Mouse (Mus musculus): ENCODE results near the gene Smad9. TPM values are rescaled to one million over a fixed set of nuclear protein-coding genes. Genes with fewer than 3 reads are reported as not detected.

Gene Smad9
- polyA plus RNA-seq, 1 experiment from 2014 or later = 0.14 TPM

- peak overlapping the region; percentile 98 for H3K27ac ChIP-seq (replicated peaks)
- H3K9me3 ChIP-seq (replicated peaks) = no peaks in the 10 kb centered on the region
- H3K36me3 ChIP-seq = peaks cover 61% of the 10 kb centered on the region
- DNase-seq (ENCODE audit: low spot score) = peak; percentile 92
- H3K27me3 ChIP-seq (ENCODE audit: low read depth, poor library complexity, severe bottlenecking) = no peaks in the 10 kb centered on the region
- H3K4me3 ChIP-seq = peak overlapping the region; percentile 91
- WGBS = under 1% methylated on average over 84 of the region's 84 CpGs
- H3K4me1 ChIP-seq = peaks cover 21% of the 10 kb centered on the region
These were observed 20.8 kb upstream of the Smad9 start for GRCm38 (mm10) chr3:54734411-54735246.

DNA sequence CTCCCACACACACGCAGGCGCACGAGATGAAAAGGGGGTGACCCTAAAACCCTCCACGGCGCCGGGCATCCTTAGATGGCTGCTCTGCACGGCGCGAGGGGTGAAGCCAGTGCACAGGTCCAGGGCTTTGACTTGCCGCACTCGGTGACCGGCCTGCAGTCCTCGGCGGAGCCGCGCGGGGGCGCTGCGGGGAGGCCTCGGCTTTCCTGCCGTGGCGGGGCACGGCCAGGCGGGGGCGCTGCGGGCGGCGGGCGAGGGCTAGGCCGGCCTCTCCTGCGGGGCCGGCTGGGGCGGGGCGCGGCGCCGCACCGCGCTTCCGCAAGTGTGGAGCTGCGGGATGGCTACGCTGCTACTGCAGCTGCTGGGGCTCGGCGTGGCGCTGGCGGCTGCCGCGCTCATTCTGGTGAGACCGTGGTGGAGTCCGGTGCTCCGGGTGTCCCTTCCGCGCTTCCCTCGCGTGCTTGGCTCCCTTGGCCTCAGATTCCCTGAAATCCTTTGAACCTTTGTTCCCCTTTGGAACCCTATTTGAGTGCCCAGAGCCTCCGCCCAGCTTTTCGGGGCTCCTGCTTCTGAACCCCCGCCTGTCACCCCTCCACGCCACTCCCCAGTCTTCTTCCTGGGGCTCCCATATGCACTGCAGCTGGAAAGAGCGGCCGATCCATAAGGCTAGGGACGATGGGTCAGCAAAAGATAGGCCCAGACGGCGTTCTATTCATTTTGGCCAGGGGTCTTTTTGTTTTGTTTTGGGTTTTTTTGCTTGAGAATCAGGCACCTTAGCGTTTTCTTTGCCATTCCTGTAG, 19.9 kb upstream of the Smad9 start, which contains the start of the genes Exosc8 and Alg5:
Gene Exosc8 (minus strand): TSS at position 147 of the 800 bp plus-strand sequence.
Gene Alg5 (plus strand): TSS at position 293 of the 800 bp plus-strand sequence.
- under 1% methylated on average over 65 of the region's 65 CpGs for WGBS
- H3K27me3 ChIP-seq (ENCODE audit: low read depth, poor library complexity, severe bottlenecking) = no peaks in the 10 kb centered on the region
- peaks cover 21% of the 10 kb centered on the region for H3K4me1 ChIP-seq
- H3K36me3 ChIP-seq = peaks cover 61% of the 10 kb centered on the region
- H3K4me3 ChIP-seq = peak within 1 kb of the TSS; percentile 91
- DNase-seq (ENCODE audit: low spot score) = peak; percentile 94
- peak within 1 kb of the TSS; percentile 98 for H3K27ac ChIP-seq (replicated peaks)
- H3K9me3 ChIP-seq (replicated peaks) = no peaks in the 10 kb centered on the region

- H3K4me1 ChIP-seq = peaks cover 21% of the 10 kb centered on the region
- H3K9me3 ChIP-seq (replicated peaks) = no peaks in the 10 kb centered on the region; the same call in 1 of the 2 replicates
- WGBS = 61% methylated on average over 18 of the region's 18 CpGs
- H3K36me3 ChIP-seq = peaks cover 60% of the 10 kb centered on the region
- peak overlapping the region; percentile 91 for H3K4me3 ChIP-seq
- peak; percentile 32 for DNase-seq (ENCODE audit: low spot score)
- H3K27ac ChIP-seq (replicated peaks) = peak overlapping the region; percentile 98
- no peaks in the 10 kb centered on the region for H3K27me3 ChIP-seq (ENCODE audit: low read depth, poor library complexity, severe bottlenecking)
These were observed 19.1 kb upstream of the Smad9 start for GRCm38 (mm10) chr3:54736101-54736927.

- no peak overlapping the region for H3K4me3 ChIP-seq
- 96% methylated on average over 8 of the region's 8 CpGs for WGBS
- no peaks in the 10 kb centered on the region; the same call in 1 of the 2 replicates for H3K9me3 ChIP-seq (replicated peaks)
- H3K27ac ChIP-seq (replicated peaks) = no peak overlapping the region
- H3K36me3 ChIP-seq = peaks cover 60% of the 10 kb centered on the region
- H3K27me3 ChIP-seq (ENCODE audit: low read depth, poor library complexity, severe bottlenecking) = no peaks in the 10 kb centered on the region
- no peak for DNase-seq (ENCODE audit: low spot score)
- peaks cover 21% of the 10 kb centered on the region for H3K4me1 ChIP-seq
These were observed 18.1 kb upstream of the Smad9 start for GRCm38 (mm10) chr3:54737317-54737716.

- 96% methylated on average over 11 of the region's 11 CpGs for WGBS
- H3K4me3 ChIP-seq = no peak overlapping the region
- no peaks in the 10 kb centered on the region for H3K27me3 ChIP-seq (ENCODE audit: low read depth, poor library complexity, severe bottlenecking)
- no peaks in the 10 kb centered on the region for H3K4me1 ChIP-seq
- H3K9me3 ChIP-seq (replicated peaks) = no peaks in the 10 kb centered on the region; the same call in 1 of the 2 replicates
- DNase-seq (ENCODE audit: low spot score) = no peak
- H3K36me3 ChIP-seq = peaks cover 95% of the 10 kb centered on the region
- H3K27ac ChIP-seq (replicated peaks) = no peak overlapping the region
These were observed 13.4 kb upstream of the Smad9 start for GRCm38 (mm10) chr3:54741965-54742364.

DNA sequence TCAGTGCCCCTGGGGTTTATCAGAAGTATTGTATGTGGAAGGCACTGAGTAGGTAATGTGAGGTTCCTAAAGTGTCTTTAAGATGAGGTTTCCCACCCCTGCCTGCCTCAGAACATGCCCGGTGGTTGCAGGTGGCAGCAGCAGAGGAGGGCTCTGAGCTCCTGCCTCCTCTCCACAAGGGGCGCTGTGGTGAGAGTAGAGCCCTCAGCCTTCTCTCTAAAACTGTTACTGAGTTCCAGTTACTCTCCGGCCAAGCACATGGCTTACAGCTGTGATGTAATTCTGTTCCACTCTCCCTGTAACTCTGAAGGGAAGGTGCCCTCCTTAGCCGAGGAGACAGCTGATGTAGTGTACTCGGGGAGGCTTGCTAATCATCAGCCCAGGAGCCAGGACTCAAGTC, 9.6 kb upstream of the Smad9 start:
- H3K9me3 ChIP-seq (replicated peaks) = peaks cover under 1% of the 10 kb centered on the region; the same call in 1 of the 2 replicates
- H3K4me3 ChIP-seq = no peak overlapping the region
- no peaks in the 10 kb centered on the region for H3K27me3 ChIP-seq (ENCODE audit: low read depth, poor library complexity, severe bottlenecking)
- no peak overlapping the region for H3K27ac ChIP-seq (replicated peaks)
- no peaks in the 10 kb centered on the region for H3K4me1 ChIP-seq
- H3K36me3 ChIP-seq = peaks cover 99% of the 10 kb centered on the region
- 65% methylated on average over 5 of the region's 5 CpGs for WGBS
- no peak for DNase-seq (ENCODE audit: low spot score)

DNA sequence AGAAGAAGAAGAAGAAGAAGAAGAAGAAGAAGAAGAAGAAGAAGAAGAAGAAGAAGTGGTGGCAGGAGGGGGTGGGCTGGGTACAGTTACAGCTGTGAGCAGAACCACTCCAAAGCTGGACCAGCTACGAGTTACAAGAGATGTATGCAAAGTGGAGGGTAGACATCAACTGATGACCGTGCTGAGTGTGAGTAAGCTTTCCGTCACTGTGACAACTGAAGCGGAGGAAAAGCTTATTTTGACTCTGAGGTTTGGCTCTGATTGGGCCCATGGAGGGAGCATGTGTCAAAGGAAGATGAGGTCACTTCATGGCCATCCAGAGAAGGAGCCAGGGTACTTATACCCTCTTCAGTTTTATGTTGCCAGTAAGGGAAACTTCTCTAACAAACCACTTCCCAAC, 2.0 kb upstream of the Smad9 start:
- 0 out of 2 replicates have a peak, but pooled peaks cover 2% of the 10 kb centered on the region for H3K9me3 ChIP-seq (replicated peaks)
- no peak overlapping the region for H3K27ac ChIP-seq (replicated peaks)
- H3K4me3 ChIP-seq = no peak overlapping the region
- H3K27me3 ChIP-seq (ENCODE audit: low read depth, poor library complexity, severe bottlenecking) = peaks cover 45% of the 10 kb centered on the region
- H3K36me3 ChIP-seq = peaks cover 38% of the 10 kb centered on the region
- DNase-seq (ENCODE audit: low spot score) = no peak
- H3K4me1 ChIP-seq = peaks cover 23% of the 10 kb centered on the region
- WGBS = 91% methylated on average over 4 of the region's 4 CpGs

- Histone ChIP-seq H3K4me1 (peaks cover 30% of the 10 kb centered on the region), H3K27me3 (ENCODE audit: low read depth, poor library complexity, severe bottlenecking) (peaks cover 45% of the 10 kb centered on the region), H3K9me3 (replicated peaks) (no peaks in the 10 kb centered on the region), H3K27ac (replicated peaks) (no peak overlapping the region), H3K36me3 (peaks cover 12% of the 10 kb centered on the region), H3K4me3 (peak overlapping the region; percentile 67)
- under 1% methylated on average over 11 of the region's 11 CpGs for WGBS
- DNase-seq (ENCODE audit: low spot score) = peak; percentile 35
These were observed 676 bp downstream of the Smad9 start for GRCm38 (mm10) chr3:54756058-54756457.

DNA sequence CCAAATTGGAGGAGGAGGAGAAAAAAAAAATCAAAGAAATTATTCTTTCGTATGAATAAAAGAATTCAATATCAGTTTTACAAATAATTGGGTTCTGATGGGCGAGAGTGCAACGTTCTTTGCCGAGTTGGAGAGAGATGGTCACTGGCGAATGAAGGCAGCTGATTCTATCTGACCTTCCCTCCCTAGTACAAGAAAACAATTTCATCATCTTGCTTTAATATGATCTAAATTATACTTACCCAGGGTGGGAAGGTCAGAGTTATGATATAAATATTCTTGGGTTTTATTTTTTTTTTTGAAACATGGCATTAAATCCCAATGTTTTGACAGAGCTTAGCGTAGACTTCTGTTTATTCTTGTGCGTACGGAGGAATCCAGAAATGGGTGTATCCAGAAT, 2.1 kb downstream of the Smad9 start:
- no peaks in the 10 kb centered on the region for H3K9me3 ChIP-seq (replicated peaks)
- 84% methylated on average over 8 of the region's 8 CpGs for WGBS
- H3K27me3 ChIP-seq (ENCODE audit: low read depth, poor library complexity, severe bottlenecking) = peaks cover 45% of the 10 kb centered on the region
- DNase-seq (ENCODE audit: low spot score) = no peak
- H3K27ac ChIP-seq (replicated peaks) = no peak overlapping the region
- no peaks in the 10 kb centered on the region for H3K36me3 ChIP-seq
- no peak overlapping the region for H3K4me3 ChIP-seq
- H3K4me1 ChIP-seq = peaks cover 38% of the 10 kb centered on the region

DNA sequence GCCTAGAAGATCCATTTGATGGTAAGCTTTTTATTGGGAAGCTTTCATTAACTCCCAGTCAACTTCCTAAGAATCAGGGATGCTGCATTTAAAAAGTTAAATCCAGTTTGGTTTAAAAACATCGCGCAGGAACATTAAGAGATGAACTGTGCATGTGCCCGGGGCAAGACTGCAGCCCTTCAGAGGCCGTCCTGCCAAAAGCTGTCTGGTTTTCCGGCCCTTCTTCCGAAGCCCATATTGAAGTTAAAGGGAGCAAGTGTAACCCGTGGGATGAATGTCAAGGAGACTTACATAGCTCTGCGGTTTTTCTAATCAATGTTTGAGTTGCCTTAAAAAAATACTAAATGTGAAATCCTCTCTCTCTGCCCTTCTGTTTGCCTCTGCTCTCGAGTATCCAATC, 3.8 kb downstream of the Smad9 start:
- no peak for DNase-seq (ENCODE audit: low spot score)
- Histone ChIP-seq H3K27me3 (ENCODE audit: low read depth, poor library complexity, severe bottlenecking) (peaks cover 38% of the 10 kb centered on the region), H3K9me3 (replicated peaks) (no peaks in the 10 kb centered on the region), H3K4me1 (peaks cover 41% of the 10 kb centered on the region), H3K27ac (replicated peaks) (no peak overlapping the region), H3K36me3 (no peaks in the 10 kb centered on the region), H3K4me3 (no peak overlapping the region)
- 82% methylated on average over 9 of the region's 9 CpGs for WGBS

- H3K4me3 ChIP-seq = no peak overlapping the region
- H3K36me3 ChIP-seq = no peaks in the 10 kb centered on the region
- H3K9me3 ChIP-seq (replicated peaks) = no peaks in the 10 kb centered on the region
- H3K27me3 ChIP-seq (ENCODE audit: low read depth, poor library complexity, severe bottlenecking) = peaks cover 25% of the 10 kb centered on the region
- H3K27ac ChIP-seq (replicated peaks) = no peak overlapping the region
- WGBS = 57% methylated on average over 15 of the region's 15 CpGs
- peaks cover 38% of the 10 kb centered on the region for H3K4me1 ChIP-seq
- DNase-seq (ENCODE audit: low spot score) = no peak
These were observed 5.1 kb downstream of the Smad9 start for GRCm38 (mm10) chr3:54760321-54761115.
